Mouse (Mus musculus) limb, embryonic 10.5 days (tissue): ENCODE results near the gene Efs. TPM values are rescaled to one million over a fixed set of nuclear protein-coding genes. Genes with fewer than 3 reads are reported as not detected.

Source experiments
- DNase-seq: peaks from one replicate; pipeline ENCODE4 v3.0.0-alpha.2; 2017; ENCODE audit warnings: low spot score
- H3K27ac ChIP-seq: fragments of 300-500 bp; sonication (generic); 2 replicates; pipeline ENCODE4 v1.5.1; 2016; ENCODE audit warnings: mild to moderate bottlenecking
- H3K27me3 ChIP-seq: fragments of 300-500 bp; sonication (generic); 2 replicates; pipeline ENCODE4 v1.6.1; 2016; ENCODE audit warnings: low read depth, mild to moderate bottlenecking; ENCODE audit not compliant: poor library complexity, severe bottlenecking
- H3K36me3 ChIP-seq: fragments of 300-500 bp; sonication (generic); 2 replicates; pipeline ENCODE4 v1.6.1; 2016; ENCODE audit warnings: mild to moderate bottlenecking, moderate library complexity
- H3K4me1 ChIP-seq: fragments of 300-500 bp; sonication (generic); 2 replicates; pipeline ENCODE4 v1.6.1; 2016
- H3K4me3 ChIP-seq: fragments of 300-500 bp; sonication (generic); 2 replicates; pipeline ENCODE4 v1.5.1; 2016; ENCODE audit warnings: mild to moderate bottlenecking, moderate library complexity
- H3K9me3 ChIP-seq: fragments of 300-500 bp; sonication (generic); replicated peaks from 2 replicates; pipeline ENCODE4 v1.6.1; 2016; ENCODE audit warnings: mild to moderate bottlenecking
- WGBS: fragments of 180-500 bp; shearing (Covaris S2); methylation state at CpG from one replicate; pipeline ENCODE4 v1.1.7; 2016; 5-methylcytosine and 5-hydroxymethylcytosine counted together
- polyA plus RNA-seq: library from polyadenylated mRNA; unstranded; fragments of >200 nt; fragmentation: Nextera tagmentation; extraction: Ambion mirVana; gene quantifications from 2 replicates; pipeline ENCODE4 v1.2.1, GENCODE M21; 2016

The Efs gene
- polyA plus RNA-seq, 1 experiment from 2014 or later, result 53.4 TPM

DNA sequence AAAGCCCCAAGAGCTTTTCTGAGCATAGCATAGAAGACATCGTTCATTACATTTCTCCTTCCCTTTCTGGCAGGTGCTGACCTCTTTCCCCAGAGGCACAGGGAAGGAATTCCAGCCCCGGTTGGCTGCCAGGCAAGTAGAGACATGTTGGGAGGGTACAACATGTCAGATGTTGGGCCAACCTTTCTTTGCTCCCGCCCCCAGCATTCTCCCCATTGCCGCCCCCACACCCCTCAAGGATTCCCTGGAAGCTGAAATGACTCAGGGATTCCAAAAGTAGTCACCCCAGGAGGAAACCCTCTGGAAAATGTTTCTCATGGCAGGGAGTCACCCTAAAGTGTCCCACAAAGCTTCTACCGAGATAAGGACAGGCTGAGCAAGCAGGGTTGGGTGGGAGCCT is 3.9 kb upstream of the Efs start:
- DNase-seq, result no peak
- 80% methylated on average over 5 of the region's 5 CpGs for WGBS
- Histone ChIP-seq H3K27ac (peak overlapping the region; percentile 42; the same call in 1 of the 2 replicates), H3K9me3 (no peaks in the 10 kb centered on the region), H3K4me1 (peaks cover 57% of the 10 kb centered on the region), H3K4me3 (no peak overlapping the region), H3K27me3 (peaks cover 4% of the 10 kb centered on the region; the same call in 1 of the 2 replicates), H3K36me3 (no peaks in the 10 kb centered on the region)

DNA sequence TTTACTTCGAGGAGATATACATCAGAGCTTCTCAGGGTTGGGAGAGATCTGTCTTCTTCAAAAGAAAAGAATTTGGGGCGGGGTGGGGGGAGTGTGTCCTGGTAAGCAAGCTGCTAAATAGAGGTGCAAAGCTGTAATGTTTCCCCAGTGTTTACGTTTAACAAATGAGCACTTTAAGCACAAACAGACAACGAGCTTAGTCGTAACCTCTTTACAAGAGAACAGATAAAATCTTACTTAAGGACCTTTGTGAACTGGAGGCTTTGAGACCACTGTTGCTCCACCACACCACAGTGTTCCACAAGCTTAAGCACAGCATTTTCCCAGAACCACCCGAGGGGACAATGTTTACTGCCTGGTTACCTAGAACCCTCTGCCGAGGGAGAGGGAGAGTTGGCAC is 1.4 kb upstream of the Efs start:
- Histone ChIP-seq H3K9me3 (no peaks in the 10 kb centered on the region), H3K4me3 (peak overlapping the region; percentile 71), H3K27ac (peak overlapping the region; percentile 99), H3K4me1 (peaks cover 59% of the 10 kb centered on the region), H3K36me3 (peaks cover 11% of the 10 kb centered on the region), H3K27me3 (peaks cover 4% of the 10 kb centered on the region; the same call in 1 of the 2 replicates)
- no peak for DNase-seq
- 3% methylated on average over 7 of the region's 7 CpGs for WGBS

DNA sequence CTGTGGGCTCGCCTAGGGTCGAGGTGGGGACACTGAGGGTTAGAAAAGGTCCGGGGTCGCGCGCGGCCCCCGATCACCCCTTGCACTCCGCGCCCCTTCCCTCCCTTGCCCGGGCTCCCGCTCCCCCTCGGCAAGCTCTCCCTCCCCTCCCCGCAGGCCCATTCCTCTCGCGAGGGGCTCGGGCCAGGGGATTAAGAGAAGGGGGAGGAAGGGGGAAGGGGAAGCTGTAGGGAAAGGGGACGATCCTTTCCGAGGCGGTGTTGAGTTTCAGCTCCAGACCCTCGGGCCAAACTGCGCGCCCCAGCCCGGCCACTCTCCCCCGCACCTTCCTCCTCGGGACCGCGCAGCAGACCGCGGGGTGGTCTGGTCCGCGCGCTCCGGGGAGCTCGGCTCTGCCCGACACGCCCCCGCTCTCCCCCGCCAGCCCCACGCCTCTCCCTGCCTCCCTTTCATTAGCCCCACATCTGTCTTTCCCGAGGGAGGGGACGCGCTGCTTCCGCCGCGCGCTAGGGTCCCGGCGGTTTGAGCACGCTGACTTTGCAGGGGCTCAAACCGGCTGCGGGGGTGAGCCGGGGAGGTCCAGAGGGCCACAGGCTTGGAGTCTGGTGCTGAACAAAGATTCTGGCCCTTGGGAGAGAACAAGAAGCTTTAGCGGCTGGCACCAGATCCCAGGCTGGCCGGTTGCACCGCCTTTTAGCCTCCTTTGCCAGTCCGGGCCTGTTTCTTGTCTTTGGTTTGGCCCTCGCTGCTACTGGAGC is 654 bp upstream of the Efs start:
- peaks cover 4% of the 10 kb centered on the region; the same call in 1 of the 2 replicates for H3K27me3 ChIP-seq
- peak overlapping the region; percentile 71 for H3K4me3 ChIP-seq
- peak; percentile 90 for DNase-seq
- H3K36me3 ChIP-seq, result peaks cover 18% of the 10 kb centered on the region
- peak overlapping the region; percentile 99 for H3K27ac ChIP-seq
- peaks cover 5% of the 10 kb centered on the region; the same call in 1 of the 2 replicates for H3K9me3 ChIP-seq
- WGBS, result under 1% methylated on average over 57 of the region's 58 CpGs
- peaks cover 59% of the 10 kb centered on the region for H3K4me1 ChIP-seq

DNA sequence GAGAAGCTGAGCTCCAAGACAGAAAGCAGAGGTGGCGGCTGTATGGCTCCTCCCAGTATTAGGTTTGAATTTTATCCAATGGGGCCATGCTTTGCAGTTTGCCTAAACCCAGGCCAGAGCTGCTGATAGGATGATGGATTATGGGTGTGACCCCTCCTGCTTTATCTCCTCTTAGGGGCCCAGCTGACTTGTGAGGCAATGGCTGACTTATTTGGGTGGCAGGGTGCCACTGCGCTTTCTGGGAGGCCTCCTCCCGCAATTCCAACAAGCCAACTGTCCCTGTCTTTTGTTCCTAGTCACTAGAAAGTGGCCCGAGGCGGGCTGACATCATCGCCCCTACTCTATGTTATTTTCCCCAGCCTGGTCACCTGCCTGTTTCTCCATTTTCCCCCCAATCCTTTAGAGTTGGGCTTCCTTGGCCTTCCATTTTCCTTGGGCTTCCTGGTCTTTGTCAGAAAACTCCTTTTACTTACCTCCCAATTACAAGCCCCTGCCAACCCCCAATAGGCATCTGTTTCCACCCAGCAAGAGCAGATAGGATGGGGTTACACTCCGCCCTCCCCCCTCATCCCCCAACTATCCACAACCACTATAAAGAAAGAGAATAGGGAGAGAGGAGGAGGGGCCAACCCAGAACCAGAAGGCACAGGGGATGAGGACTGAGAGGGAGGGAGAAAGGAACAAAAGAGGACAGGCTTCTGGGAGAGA is 1.1 kb downstream of the Efs start:
- H3K27ac ChIP-seq, result peak overlapping the region; percentile 99
- peaks cover 36% of the 10 kb centered on the region for H3K36me3 ChIP-seq
- H3K4me3 ChIP-seq, result peak overlapping the region; percentile 71
- H3K9me3 ChIP-seq, result peaks cover 16% of the 10 kb centered on the region
- peaks cover 51% of the 10 kb centered on the region for H3K4me1 ChIP-seq
- peaks cover 4% of the 10 kb centered on the region; the same call in 1 of the 2 replicates for H3K27me3 ChIP-seq
- WGBS, result 12% methylated on average over 7 of the region's 7 CpGs
- peak; percentile 65 for DNase-seq

DNA sequence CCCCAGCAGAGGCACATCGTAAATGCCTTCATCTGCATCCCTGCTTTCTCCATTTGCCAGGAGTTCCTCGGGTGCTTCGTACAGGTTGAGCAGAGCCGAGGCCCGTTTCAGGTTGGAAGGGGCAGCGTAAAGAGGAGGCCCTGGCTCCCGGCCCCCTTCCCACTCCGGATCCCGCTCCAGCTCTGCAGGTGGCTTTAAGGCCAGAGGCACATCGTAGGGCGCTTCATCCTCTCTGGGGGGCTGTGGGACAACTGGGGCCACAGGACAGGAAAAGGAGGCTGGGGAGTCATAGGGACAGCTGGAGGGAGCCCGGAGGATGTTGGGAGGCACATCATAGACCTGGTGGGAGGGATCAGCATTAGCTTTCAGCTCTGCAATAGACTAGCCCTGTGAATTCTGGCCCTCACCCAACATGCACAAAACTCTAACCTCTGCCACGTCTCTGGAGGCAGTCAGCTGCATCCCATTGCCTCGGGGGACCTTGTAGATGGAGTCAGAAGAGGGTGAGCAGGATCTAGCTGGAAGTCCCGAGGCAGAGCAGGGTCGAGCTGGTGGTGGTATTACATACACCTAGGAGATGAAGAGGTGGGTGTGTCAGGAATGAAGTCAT is 5.7 kb downstream of the Efs start:
- Histone ChIP-seq H3K27me3 (no peaks in the 10 kb centered on the region), H3K36me3 (peaks cover 80% of the 10 kb centered on the region), H3K9me3 (peaks cover 16% of the 10 kb centered on the region), H3K4me3 (no peak overlapping the region), H3K4me1 (peaks cover 20% of the 10 kb centered on the region), H3K27ac (no peak overlapping the region)
- 93% methylated on average over 16 of the region's 16 CpGs for WGBS
- no peak for DNase-seq

DNA sequence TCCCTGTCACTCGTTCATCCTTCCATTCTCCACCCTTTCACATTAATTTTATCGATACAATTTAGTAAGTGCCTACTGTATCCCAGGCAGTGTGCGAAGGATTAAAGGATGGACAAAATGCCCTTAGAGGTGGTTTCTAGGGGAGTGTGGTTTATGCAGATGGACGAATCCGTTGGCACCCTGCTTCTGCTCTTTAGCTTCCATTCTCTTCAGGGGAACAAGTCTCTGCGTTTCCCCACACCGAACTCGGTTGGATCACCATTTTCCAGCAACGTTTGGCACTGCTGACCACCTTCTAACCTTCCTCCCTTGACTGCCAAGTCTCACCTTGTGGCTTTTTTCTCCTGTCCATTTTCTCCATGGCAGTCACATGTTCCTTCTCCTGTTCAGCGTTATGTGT is 12.6 kb downstream of the Efs start:
- WGBS, result 22% methylated on average over 10 of the region's 10 CpGs
- peak overlapping the region; percentile 95 for H3K27ac ChIP-seq
- DNase-seq, result no peak
- peaks cover 61% of the 10 kb centered on the region for H3K36me3 ChIP-seq
- H3K27me3 ChIP-seq, result 0 out of 2 replicates have a peak, but pooled peaks cover 5% of the 10 kb centered on the region
- H3K4me3 ChIP-seq, result peak overlapping the region; percentile 95
- H3K9me3 ChIP-seq, result no peaks in the 10 kb centered on the region
- peaks cover 26% of the 10 kb centered on the region for H3K4me1 ChIP-seq

DNA sequence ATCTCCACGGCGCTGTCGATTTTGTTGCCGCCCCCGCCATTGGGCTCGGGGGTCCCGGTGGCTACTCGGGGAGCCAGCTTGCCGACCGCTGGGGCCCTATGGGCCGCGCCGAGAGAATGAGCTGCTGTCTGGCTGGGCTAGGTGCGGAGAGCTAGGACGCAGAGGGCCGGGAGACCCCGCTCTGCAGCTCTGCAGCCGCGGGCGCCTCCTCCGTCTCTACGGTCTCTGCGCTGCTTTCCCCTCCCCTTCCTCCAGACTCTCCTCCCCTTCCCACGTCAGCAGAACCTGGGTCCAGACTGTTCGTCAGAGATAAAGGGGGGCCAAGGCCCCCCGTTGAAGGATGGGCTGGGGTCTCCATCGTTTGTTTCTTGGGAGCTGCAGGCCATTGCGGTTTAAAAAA is 13.0 kb downstream of the Efs start, which contains the start of gene Slc22a17:
Gene Slc22a17, minus strand, starts transcription at position 247 of the 400 bp plus-strand sequence.
- under 1% methylated on average over 28 of the region's 28 CpGs for WGBS
- peak; percentile 82 for DNase-seq
- peaks cover 26% of the 10 kb centered on the region for H3K4me1 ChIP-seq
- peak within 1 kb of the TSS; percentile 95 for H3K4me3 ChIP-seq
- peak within 1 kb of the TSS; percentile 95 for H3K27ac ChIP-seq
- 0 out of 2 replicates have a peak, but pooled peaks cover 5% of the 10 kb centered on the region for H3K27me3 ChIP-seq
- H3K9me3 ChIP-seq, result no peaks in the 10 kb centered on the region
- peaks cover 61% of the 10 kb centered on the region for H3K36me3 ChIP-seq

DNA sequence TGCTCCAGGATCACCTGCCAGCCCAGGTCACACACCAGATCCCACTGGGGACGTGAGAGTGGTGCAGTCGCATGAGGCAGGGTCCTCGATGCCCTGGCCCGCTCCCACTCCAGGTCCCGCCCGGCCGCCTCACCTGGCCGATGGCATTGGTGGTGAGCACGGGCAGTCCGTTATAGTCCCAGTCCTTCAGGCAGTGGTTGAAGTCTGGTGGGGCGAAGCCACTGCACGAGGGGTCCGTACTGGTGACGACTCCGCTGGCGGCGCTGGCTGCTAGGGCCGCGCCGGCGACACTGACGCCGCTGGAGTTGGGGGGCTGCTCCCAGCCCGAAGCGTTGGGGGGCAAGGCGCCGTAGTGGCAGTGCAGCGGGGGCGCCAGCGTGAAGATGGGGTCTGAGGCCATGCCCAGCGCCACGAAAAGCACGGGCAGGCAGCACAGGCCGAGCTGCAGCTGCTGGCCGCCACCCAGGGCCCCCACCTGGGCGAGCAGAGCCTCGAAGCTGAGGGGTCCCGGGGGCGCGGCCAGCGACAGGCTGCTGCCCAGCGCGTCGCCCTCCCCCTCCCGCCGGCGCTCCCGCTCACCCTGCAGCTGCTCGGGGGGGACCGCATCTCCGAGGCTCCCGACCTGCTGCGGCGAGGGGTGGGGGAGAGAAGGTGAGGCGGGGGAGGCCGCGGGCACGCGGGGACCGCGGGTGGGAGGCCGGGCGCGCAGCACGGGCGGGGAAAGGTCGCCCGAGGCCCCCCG is 13.6 kb downstream of the Efs start:
- H3K27ac ChIP-seq, result peak overlapping the region; percentile 95
- H3K36me3 ChIP-seq, result peaks cover 61% of the 10 kb centered on the region
- 3% methylated on average over 67 of the region's 69 CpGs for WGBS
- H3K9me3 ChIP-seq, result no peaks in the 10 kb centered on the region
- peak; percentile 63 for DNase-seq
- peaks cover 26% of the 10 kb centered on the region for H3K4me1 ChIP-seq
- H3K27me3 ChIP-seq, result 0 out of 2 replicates have a peak, but pooled peaks cover 5% of the 10 kb centered on the region
- peak overlapping the region; percentile 95 for H3K4me3 ChIP-seq

DNA sequence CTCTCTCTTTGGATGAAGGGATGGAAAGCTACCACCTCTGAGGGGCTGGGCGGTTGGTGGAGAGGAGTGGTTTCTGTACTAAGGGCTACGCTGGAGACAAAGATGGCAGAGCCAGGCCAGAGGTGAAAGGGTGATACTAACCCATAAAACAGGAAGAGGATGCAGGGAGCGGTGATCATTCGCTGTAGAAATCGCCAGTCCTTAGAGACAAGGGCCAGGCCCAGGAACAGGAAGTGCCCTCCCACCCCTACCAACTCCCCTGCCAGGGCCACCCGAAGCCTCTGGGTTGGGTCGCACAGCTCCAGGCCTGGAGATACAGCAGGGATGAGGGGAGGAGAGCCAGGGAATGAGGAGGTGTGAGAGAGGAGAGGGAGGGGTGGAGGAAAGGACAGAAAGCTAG is 17.2 kb downstream of the Efs start:
- no peak overlapping the region for H3K4me3 ChIP-seq
- peaks cover 65% of the 10 kb centered on the region for H3K36me3 ChIP-seq

DNA sequence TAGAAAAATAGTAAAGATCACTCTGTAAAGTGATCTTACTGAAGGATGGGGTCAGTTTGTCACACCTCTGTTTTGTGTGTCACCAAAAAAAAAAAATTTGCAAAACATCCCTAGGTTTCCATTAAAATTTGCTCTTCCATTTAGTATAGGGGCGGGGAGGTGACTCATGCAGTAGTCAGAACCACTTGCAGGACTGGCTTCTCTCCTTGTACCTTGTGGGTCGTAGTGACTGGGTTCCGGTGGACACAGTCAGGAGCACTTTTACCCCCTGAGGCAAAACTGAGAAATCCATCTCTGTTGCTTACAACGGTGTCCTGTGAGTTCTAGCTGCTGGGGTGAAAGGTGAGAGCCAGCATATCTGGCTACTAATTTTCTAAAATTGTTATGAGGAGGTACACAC is 22.3 kb downstream of the Efs start:
- no peaks in the 10 kb centered on the region for H3K27me3 ChIP-seq
- no peaks in the 10 kb centered on the region for H3K9me3 ChIP-seq
- H3K4me1 ChIP-seq, result peaks cover under 1% of the 10 kb centered on the region; the same call in 1 of the 2 replicates
- H3K4me3 ChIP-seq, result no peak overlapping the region
- peaks cover 46% of the 10 kb centered on the region for H3K36me3 ChIP-seq
- H3K27ac ChIP-seq, result no peak overlapping the region
- DNase-seq, result no peak
- WGBS, result 90% methylated on average over 4 of the region's 4 CpGs

More for the DNA sequence above, 17.2 kb downstream of the Efs start:
- Histone ChIP-seq H3K27ac (no peak overlapping the region), H3K4me1 (peaks cover 25% of the 10 kb centered on the region), H3K27me3 (0 out of 2 replicates have a peak, but pooled peaks cover 5% of the 10 kb centered on the region), H3K9me3 (no peaks in the 10 kb centered on the region)
- WGBS, result 78% methylated on average over 7 of the region's 7 CpGs
- DNase-seq, result no peak

DNA sequence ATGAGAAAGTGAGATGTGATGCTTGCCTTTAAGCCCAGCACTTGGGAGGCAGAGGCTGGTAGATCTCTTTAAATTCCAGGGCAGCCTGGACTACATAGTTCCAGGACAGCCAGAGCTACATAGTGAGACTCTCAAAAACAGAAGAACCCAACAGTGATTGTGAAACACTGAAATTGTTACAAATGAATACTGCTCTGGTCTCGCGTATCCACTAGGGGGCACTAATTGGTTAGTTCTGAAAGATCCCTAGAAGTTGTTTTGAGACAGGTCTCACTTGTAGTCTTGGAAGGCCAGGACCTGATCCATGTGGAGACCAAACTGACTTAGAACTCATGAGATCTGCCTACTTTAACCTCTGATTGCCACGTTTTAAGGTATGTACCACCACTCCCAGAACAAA is 25.5 kb downstream of the Efs start:
- Histone ChIP-seq H3K4me1 (peaks cover 3% of the 10 kb centered on the region), H3K9me3 (no peaks in the 10 kb centered on the region), H3K4me3 (no peak overlapping the region), H3K27ac (no peak overlapping the region), H3K36me3 (peaks cover 49% of the 10 kb centered on the region), H3K27me3 (no peaks in the 10 kb centered on the region)
- peak; percentile 63 for DNase-seq
- 3% methylated on average over 3 of the region's 3 CpGs for WGBS

DNA sequence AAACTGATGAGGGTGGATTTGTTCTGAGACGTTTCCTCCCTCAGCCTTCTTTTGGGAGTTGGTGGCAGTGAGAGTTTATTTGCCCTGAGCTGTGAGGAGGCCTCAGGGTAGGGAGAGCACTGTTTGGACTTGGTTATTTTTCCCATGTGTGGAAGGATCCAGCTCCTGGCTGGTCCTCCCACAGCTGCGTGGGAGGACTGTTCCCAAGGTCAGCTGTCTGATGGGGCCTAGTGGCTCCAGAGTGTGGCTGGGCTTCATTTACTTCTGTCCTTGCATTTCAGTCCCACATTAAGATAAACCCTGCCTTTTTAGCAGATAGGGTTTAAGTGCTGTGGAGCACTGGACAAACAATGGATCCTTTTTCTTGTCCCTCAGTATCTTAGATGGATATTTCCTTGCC is 28.5 kb downstream of the Efs start:
- no peak overlapping the region for H3K4me3 ChIP-seq
- DNase-seq, result no peak
- no peaks in the 10 kb centered on the region for H3K27me3 ChIP-seq
- 68% methylated on average over 2 of the region's 2 CpGs for WGBS
- H3K9me3 ChIP-seq, result no peaks in the 10 kb centered on the region
- H3K36me3 ChIP-seq, result peaks cover 42% of the 10 kb centered on the region
- no peak overlapping the region for H3K27ac ChIP-seq
- peaks cover 12% of the 10 kb centered on the region for H3K4me1 ChIP-seq
